Mouse (Mus musculus) cerebellum, postnatal 25 days (tissue): ENCODE data around the gene Pitpnc1.

ENCODE experiments used
- DNase-seq, 2 experiments: peaks; one replicate each; pipeline ENCODE4 v3.0.0; 2021; ENCODE audit warnings: mixed read lengths in 2 of 2

Gene Pitpnc1

DNA sequence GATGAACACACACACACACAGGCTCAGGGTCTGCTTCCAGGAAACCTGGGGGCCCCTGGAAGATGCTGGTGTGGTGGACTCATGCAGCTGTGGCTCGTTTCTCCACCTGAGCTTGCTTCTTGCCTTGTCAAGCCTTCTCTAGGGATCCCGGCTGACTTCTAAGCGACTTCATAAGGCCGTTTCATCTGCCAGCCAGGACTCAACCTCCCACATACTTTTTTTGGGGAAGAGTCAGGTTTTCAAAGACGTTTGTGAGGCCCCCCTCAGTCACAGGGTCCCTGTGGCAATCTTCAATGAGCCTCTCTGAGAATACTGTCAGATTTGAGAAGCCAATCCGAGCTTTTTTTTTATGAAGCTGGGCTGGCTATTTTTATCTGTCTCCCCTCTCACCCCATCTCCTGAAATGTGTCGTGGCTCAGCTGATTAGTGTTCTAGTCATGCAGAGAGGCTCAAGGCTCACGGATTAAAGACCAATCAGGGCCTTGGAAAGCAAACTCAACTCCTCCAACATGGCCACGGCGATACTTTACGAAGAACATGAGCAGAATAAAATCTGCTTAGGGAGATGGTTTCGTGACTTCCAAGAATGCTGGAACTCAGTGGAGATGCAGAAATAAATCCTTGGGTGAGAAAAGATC lies 247.8 kb downstream of the Pitpnc1 start:
- no peak for DNase-seq

DNA sequence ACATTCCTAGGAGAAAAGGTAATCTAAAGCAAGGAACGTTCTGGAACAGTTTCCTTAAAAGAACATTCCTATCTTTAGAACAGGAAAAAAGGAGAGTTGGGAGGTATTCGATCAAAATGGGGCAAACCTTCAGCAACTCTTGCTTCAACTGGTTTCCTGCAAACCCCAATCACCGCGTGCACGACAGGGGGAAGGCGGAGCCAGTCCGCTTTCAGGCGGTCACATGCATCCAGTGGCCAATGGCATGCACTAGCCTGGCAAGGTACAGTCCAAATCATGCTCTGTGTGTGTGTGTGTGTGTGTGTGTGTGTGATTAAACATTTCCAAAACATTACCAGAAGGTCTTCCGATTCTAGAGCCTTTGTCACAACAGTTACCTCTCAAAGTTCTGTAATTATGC lies 255.4 kb downstream of the Pitpnc1 start:
- DNase-seq: no peak

DNA sequence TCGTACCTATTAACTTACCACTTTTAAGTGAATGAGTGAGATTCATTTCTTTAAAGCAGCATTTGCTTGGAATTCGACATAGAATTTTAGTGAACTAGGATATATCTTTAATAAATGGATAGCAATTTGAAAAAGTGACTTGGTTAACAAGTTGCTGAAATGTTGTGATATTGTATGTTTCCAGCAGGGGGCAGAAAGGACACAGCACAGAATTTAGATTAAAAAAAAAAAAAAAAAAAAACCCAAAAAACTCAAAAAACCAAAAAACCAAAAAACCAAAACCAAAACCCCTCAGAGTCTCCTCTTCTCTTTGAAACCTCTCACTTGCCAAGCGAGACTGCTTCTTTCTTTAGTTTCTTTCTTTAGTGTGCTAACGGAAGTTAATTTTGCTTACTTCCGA lies 256.8 kb downstream of the Pitpnc1 start:
- DNase-seq: peak in 1 of 2 experiments; percentile 28

DNA sequence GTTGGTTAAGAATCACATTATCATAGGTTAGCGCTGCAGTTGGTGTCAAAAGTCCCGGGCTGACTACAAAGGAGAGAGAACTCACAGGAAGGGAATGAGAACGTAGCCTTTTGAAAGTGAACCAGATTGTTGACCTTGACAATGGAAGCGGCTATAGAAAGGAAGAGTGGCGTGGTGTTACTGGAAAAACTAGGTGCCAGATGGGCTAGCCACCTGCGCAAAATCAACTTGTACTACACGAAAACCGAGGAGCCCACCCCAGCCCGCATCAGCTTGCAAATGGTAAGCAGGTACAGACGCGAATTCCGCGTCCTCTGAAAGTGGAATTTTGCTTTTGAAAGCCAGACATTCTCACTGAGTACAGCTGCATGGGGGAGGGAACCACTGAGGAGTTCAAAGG lies 260.7 kb downstream of the Pitpnc1 start:
- no peak for DNase-seq

DNA sequence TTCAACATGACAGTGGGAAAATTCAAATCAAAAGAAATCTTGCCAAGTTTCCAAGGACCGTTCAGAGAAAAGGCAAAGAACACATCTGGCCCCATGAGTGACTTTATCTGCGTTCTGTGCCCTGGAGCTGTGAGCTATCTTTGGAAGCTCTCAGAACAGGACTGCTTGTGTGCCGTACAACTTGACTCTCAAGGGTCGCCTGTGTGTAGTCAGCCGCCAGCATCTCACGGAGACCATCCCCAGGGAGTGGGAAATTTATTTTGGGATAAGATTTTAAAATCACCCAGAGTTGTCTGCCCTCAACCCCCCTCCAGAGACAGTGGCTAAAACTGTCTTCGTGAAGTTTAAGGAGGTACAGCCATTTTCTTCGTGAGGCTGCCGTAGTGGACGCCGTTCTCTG lies 268.7 kb downstream of the Pitpnc1 start:
- DNase-seq: no peak

DNA sequence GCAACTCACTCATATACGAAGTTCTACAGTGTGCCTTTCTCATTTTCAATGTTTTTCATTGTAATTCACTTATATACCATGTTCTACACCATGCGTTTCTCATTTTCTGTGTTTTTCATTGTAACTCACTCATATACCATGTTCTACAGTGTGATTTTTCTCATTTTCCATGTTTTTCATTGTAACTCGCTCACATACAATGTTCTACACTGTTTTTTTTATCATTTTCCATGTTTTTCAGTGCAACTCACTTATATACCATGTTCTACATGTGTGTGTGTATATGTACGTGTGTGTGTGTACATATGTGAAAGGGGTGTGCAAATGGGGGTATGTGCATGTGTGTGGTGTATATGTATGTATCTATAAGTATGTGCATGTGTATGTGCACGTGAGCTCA lies 271.2 kb downstream of the Pitpnc1 start:
- no peak for DNase-seq

DNA sequence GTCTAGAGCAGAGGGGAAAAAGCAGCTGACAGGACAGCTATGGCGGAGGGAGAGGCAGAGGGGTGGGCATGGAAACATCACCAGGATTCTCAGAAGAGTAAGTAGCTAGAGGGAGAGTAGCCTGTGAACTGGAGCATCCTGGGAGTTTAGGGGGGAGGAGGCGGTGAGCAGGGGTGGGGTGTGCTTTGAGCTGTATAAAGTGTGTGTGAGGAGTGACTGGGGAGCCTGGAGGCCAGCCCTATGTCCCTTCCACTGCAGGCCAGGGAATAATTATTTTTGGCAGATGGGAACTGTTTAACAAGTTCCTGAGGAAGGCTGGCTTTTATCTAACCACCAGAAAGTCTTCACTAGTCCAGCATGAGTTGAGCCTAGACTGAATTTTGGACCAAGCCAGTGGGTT lies 275.2 kb downstream of the Pitpnc1 start:
- no peak for DNase-seq

DNA sequence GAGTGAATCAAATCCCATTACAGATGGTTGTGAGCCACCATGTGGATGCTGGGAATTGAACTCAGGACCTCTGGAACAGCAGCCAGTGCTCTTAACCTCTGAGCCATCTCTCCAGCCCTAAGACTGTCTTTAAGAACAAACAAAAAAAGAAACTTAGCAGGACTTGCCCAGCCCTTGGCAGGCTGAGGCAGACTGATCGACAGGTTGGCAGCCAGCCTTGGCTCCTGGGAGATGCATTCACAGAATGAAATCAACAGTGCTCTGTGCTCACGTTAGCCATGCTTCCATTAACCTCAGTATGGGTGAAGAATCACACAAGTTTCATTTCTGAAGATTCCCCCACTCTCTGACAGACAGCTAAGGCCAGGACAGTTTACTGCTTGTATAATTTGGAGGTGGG lies 280.1 kb downstream of the Pitpnc1 start:
- peak in 1 of 2 experiments; percentile 29 for DNase-seq

DNA sequence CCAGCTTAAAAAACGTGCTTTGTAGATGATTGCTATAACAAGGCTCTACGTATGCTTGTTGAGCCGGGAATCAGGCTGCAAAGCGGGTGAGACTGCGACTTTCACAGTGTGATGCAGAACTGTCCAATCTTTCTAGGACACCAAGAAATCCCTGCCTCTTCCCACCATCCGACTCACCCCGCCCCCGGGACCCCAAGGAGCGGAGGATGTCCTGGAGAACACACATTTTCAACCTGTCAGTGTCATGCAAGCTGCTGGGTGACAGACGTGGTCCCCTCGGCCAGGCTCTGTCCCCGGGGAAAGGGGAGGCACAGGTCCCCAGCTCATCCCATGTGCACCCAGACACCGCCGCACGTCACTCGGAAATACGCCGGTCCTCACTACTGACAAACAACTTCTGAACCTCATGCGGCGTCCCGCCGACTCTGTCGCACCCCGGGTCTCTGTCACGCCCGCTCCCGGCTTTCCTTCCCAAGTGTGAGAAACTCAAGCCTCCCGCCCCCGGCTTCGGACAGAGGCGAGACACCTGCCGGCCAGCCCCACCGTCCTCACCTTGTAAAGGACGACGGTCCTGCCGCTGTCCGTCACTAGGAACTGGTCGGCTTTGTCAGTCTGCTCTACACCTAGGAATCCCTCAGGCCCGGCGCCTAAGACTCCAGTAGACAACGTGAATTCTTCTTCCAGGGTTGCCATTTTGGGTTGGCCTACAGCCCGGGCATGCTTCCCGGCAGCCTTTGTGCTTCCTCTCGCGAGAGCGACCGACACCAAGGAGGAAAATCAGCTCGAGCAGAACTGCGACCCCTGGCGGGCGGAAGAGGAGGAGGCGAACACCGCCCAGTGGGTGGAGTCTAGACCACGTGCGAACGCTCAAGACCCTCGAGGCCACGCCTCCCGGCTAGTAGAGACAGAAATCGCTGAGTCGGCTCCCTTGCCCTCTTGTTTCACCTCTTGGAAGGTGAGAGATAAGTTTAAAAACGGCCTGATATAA lies 281.6 kb downstream of the Pitpnc1 start, which contains the start of gene Nol11:
Gene Nol11, minus strand, starts transcription at position 817 of the 988 bp plus-strand sequence.
- peak; percentile 99 for DNase-seq

DNA sequence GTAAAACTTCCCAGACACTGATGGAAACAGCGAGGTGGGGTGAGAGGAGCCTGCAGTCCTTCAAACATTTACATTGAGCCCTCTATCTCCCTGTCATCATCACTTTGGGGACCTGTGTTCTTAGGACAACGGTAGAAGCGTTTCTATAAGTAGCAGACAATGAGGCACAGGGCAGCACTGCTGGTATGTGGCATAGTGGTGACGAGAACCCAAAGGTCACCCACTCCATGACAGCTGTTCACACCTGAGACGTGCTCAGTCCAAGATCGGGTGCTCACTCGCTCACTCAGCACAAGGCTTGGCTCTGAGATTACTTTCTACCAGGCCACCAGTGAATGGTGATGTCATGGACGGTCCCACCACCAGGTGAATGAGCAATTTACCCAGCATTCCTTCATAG lies 286.7 kb downstream of the Pitpnc1 start:
- no peak for DNase-seq

DNA sequence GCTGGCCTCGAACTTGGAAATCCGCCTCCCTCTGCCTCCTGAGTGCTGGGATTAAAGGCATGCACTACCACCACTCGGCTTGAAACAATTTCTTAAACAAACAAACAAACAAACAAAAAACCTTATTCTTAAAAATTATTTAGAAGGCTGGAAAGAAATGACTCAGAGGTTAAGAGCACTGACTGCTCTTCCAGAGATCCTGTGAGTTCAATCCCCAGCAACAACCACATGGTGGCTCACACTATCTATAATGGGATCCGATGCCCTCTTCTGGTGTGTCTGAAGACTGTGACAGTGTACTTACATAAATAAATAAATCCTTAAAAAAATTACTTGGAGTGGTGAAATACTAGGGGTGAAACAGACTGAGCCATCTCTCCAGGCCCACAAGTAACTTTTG lies 309.3 kb downstream of the Pitpnc1 start:
- DNase-seq: no peak

DNA sequence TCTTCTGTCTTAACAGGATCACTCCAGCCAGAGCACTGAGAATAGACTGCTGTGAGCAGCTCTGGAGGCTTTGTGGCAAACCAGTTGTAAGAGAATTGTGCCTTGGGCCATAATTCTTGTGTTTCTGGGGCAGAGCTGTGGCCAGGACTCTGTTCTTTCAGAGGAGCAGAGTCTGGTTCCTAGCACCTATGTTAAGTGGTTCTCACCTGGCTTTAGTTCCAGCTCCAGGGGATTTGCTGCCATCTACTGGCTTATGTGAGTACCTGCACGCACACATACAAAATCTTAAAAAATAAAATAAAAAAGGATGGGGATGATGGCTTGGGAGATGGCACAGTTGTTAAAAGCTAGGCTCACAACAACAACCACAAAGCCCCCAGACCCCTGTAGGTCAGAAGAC lies 311.5 kb downstream of the Pitpnc1 start:
- no peak for DNase-seq
